Mouse (Mus musculus) heart, embryonic 14.5 days (tissue): ENCODE measurements around the gene Hagh. TPM values are rescaled to one million over a fixed set of nuclear protein-coding genes. Genes with fewer than 3 reads are reported as not detected.

ENCODE experiments used
- ATAC-seq: fragments of 200-750 bp; cut with Nextera tagmentation; 2 replicates; pipeline ENCODE4 v1.8.0; 2017; ENCODE audit warnings: low read depth, moderate TSS enrichment; ENCODE audit not compliant: insufficient number of reproducible peaks, insufficient read depth, low FRiP score
- H3K27ac ChIP-seq, 2 experiments: fragments of 200-500 bp in 1 of 2; fragments of 300-500 bp in 1 of 2; sonication (generic) in 1 of 2; replicated peaks in 1 of 2; 2 replicates each; pipeline ENCODE4 v1.5.1; 2012 to 2014; ENCODE audit warnings: low read depth in 2 of 2, low read length in 2 of 2, control low read depth in 1 of 2, mild to moderate bottlenecking in 1 of 2, mixed read lengths in 1 of 2; ENCODE audit not compliant: control insufficient read depth in 1 of 2, insufficient read depth in 1 of 2
- H3K27me3 ChIP-seq: fragments of 300-500 bp; sonication (generic); 2 replicates; pipeline ENCODE4 v1.6.1; 2014; ENCODE audit warnings: mild to moderate bottlenecking, low read length, control low read depth; ENCODE audit not compliant: control insufficient read depth, insufficient read depth
- H3K36me3 ChIP-seq: fragments of 300-500 bp; sonication (generic); 2 replicates; pipeline ENCODE4 v1.6.1; 2014; ENCODE audit warnings: mild to moderate bottlenecking, control low read depth, low read length, mixed read lengths; ENCODE audit not compliant: control insufficient read depth, insufficient read depth
- H3K4me1 ChIP-seq, 2 experiments: fragments of 200-500 bp in 1 of 2; fragments of 300-500 bp in 1 of 2; sonication (generic) in 1 of 2; 2 replicates each; pipeline ENCODE4 v1.6.1; 2012 to 2014; ENCODE audit warnings: low read length in 2 of 2, control low read depth in 1 of 2, mixed read lengths in 1 of 2; ENCODE audit not compliant: control insufficient read depth in 2 of 2, insufficient read depth in 2 of 2
- H3K4me2 ChIP-seq: fragments of 300-500 bp; sonication (generic); 2 replicates; pipeline ENCODE4 v1.6.1; 2014; ENCODE audit warnings: mild to moderate bottlenecking, low read length
- H3K4me3 ChIP-seq, 2 experiments: fragments of 200-500 bp in 1 of 2; fragments of 300-500 bp in 1 of 2; sonication (generic) in 1 of 2; 2 replicates each; pipeline ENCODE4 v1.5.1; 2012 to 2014; ENCODE audit warnings: low read length in 2 of 2, mild to moderate bottlenecking in 2 of 2, control low read depth in 1 of 2, low read depth in 1 of 2, moderate library complexity in 1 of 2; ENCODE audit not compliant: control insufficient read depth in 1 of 2, insufficient read depth in 1 of 2
- H3K9ac ChIP-seq: fragments of 300-500 bp; sonication (generic); 2 replicates; pipeline ENCODE4 v1.6.1; 2014; ENCODE audit warnings: mild to moderate bottlenecking, low read length
- H3K9me3 ChIP-seq: fragments of 300-500 bp; sonication (generic); 2 replicates; pipeline ENCODE4 v1.6.1; 2016; ENCODE audit warnings: low read length, control low read depth; ENCODE audit not compliant: control insufficient read depth
- polyA plus RNA-seq: library from polyadenylated mRNA; unstranded; fragments of >200 nt; fragmentation: Nextera tagmentation; extraction: Ambion mirVana; gene quantifications from 2 replicates; pipeline ENCODE4 v1.2.1, GENCODE M21; 2014

The Hagh gene
- polyA plus RNA-seq, 1 experiment from 2014 or later, result 68.4 TPM

DNA sequence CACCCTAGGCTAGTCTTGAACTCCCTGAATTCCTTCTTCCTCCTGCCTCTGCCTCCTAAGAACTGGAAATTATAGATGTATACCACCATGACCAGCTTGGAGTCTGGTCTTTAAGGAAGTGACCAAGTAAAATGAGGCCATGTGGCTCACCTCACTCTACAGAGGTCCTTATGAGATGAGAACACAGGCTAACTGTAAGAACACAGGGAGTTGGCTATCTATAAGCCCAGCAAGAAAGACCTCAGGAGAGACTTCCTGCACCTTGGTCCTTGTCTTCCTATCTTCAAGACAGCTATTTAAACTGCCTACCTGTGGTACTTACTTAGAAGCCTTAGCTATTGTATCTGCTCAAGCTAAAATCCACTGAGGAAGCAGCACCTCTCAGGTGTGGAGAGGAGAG is 74.0 kb downstream of the Hagh start:
- Histone ChIP-seq H3K9ac (no peak overlapping the region), H3K4me1 (no peaks in the 10 kb centered on the region), H3K27me3 (no peaks in the 10 kb centered on the region), H3K27ac (no peak overlapping the region), H3K4me2 (no peak overlapping the region), H3K9me3 (no peaks in the 10 kb centered on the region), H3K36me3 (peaks cover 98% of the 10 kb centered on the region), H3K4me3 (no peak overlapping the region)
- ATAC-seq, result no peak

Other genes with a start within 250 kb of the Hagh start
- gene Tsc2, start 207.5 kb upstream of the Hagh start, polyA plus RNA-seq, result 49.1 and 51.1 TPM in 2 replicates
- 7.3 and 7.7 TPM in 2 replicates for gene Nthl1, start 207.5 kb upstream of the Hagh start, polyA plus RNA-seq
- 59.6 and 60.9 TPM in 2 replicates for gene Slc9a3r2, start 189.8 kb upstream of the Hagh start, polyA plus RNA-seq
- not detected in 2 replicates for gene Npw, start 181.7 kb upstream of the Hagh start, polyA plus RNA-seq
- gene Zfp598, start 170.5 kb upstream of the Hagh start, polyA plus RNA-seq, result 18.4 and 19.4 TPM in 2 replicates
- gene Syngr3, start 150.2 kb upstream of the Hagh start, polyA plus RNA-seq, result 0.42 and 0.69 TPM in 2 replicates
- 29.3 and 29.7 TPM in 2 replicates for gene Gfer, start 144.0 kb upstream of the Hagh start, polyA plus RNA-seq
- 0.68 and 1.1 TPM in 2 replicates for gene Noxo1, start 143.9 kb upstream of the Hagh start, polyA plus RNA-seq
- gene Tbl3, start 132.5 kb upstream of the Hagh start, polyA plus RNA-seq, result 39.2 and 40.2 TPM in 2 replicates
- gene Rnf151, start 122.1 kb upstream of the Hagh start, polyA plus RNA-seq, result not detected in 2 replicates
- 919 and 1,010 TPM in 2 replicates for gene Rps2, start 122.0 kb upstream of the Hagh start, polyA plus RNA-seq
- 556 and 564 TPM in 2 replicates for gene Ndufb10, start 115.7 kb upstream of the Hagh start, polyA plus RNA-seq
- gene Rpl3l, start 112.3 kb upstream of the Hagh start, polyA plus RNA-seq, result 1.3 and 1.7 TPM in 2 replicates
- gene Msrb1, start 103.5 kb upstream of the Hagh start, polyA plus RNA-seq, result 26.8 and 27.2 TPM in 2 replicates
- gene Hs3st6, start 87.2 kb upstream of the Hagh start, polyA plus RNA-seq, result 0.18 and 0.43 TPM in 2 replicates
- not detected in 2 replicates for gene Meiob, start 35.9 kb upstream of the Hagh start, polyA plus RNA-seq
- 46.5 and 47.2 TPM in 2 replicates for gene Fahd1, start 10.2 kb downstream of the Hagh start, polyA plus RNA-seq
- not detected in 2 replicates for gene Igfals, start 25.9 kb downstream of the Hagh start, polyA plus RNA-seq
- 37.8 and 39.8 TPM in 2 replicates for gene Nubp2, start 46.2 kb downstream of the Hagh start, polyA plus RNA-seq
- 26.8 and 28.2 TPM in 2 replicates for gene Spsb3, start 46.5 kb downstream of the Hagh start, polyA plus RNA-seq
- gene Eme2, start 54.9 kb downstream of the Hagh start, polyA plus RNA-seq, result 14.7 and 16.0 TPM in 2 replicates
- 82.1 and 82.8 TPM in 2 replicates for gene Mrps34, start 55.0 kb downstream of the Hagh start, polyA plus RNA-seq
- gene Nme3, start 56.4 kb downstream of the Hagh start, polyA plus RNA-seq, result 39.4 and 43.9 TPM in 2 replicates
- 27.8 and 31.0 TPM in 2 replicates for gene Mapk8ip3, start 96.8 kb downstream of the Hagh start, polyA plus RNA-seq
- gene Jpt2, start 120.5 kb downstream of the Hagh start, polyA plus RNA-seq, result 62.1 and 63.1 TPM in 2 replicates
- gene Cramp1l, start 175.6 kb downstream of the Hagh start, polyA plus RNA-seq, result 6.4 and 7.6 TPM in 2 replicates
- gene Ift140, start 175.9 kb downstream of the Hagh start, polyA plus RNA-seq, result 9.9 and 10.6 TPM in 2 replicates
- gene Tmem204, start 243.4 kb downstream of the Hagh start, polyA plus RNA-seq, result 19.5 and 23.4 TPM in 2 replicates